Mouse (Mus musculus): ENCODE data around the gene Pigv. TPM values are rescaled to one million over a fixed set of nuclear protein-coding genes. Genes with fewer than 3 reads are reported as not detected.

Gene Pigv
- polyA plus RNA-seq, 1 experiment from 2014 or later = 16.9 TPM

DNA sequence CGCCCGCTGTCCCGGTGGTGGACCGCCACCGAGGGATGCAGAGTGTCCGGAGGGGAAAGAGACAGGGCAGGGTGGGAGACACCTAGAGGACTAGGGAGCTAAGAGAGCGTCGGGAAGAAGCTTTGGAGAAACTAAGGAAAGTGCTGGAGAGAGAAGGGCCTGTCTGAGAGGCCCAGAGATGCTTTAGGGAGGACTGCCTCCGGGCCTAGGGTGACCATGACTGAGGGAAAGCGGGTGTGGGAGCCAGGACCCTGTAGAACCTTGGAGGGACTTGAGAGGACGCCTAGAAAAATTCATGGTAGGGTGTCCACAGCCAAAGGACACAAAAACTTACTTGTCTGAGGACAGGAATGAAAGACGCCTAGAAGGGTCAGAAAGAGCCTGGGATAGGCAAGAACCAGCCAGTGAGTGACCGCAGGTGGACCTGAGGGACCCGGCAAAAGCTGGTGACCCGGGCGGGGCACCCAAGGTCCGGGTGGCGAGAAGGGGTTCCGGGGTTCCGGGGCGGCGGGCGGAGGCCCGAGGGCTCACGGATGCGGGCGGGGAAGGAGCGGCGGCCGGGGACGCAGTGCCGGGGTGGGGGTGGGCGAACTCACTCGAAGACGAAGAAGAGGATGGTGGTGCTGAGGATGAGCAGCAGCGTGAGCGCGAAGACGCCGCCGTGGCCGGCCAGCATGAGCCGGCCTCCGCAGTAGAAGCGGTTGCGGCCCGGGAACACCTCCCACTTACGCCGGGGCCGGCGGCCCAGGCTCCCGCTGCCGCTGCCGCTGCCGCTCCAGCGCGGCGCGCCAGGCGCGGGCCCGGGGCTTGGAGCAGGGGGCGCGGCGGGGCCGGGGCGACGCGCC lies 39.7 kb downstream of the Pigv start:
- Histone ChIP-seq H3K36me3 (no peaks in the 10 kb centered on the region), H3K4me3 (replicated peaks) (peak overlapping the region; percentile 77), H3K27me3 (replicated peaks) (no peaks in the 10 kb centered on the region), H3K4me1 (replicated peaks) (peaks cover 10% of the 10 kb centered on the region), H3K9ac (peak overlapping the region; percentile 86), H3K9me3 (no peaks in the 10 kb centered on the region), H3K4me2 (replicated peaks) (peak overlapping the region; percentile 89), H3K27ac (peak overlapping the region; percentile 74)
- 3% methylated on average over 56 of the region's 69 CpGs for WGBS
- ATAC-seq = peak; percentile 86

DNA sequence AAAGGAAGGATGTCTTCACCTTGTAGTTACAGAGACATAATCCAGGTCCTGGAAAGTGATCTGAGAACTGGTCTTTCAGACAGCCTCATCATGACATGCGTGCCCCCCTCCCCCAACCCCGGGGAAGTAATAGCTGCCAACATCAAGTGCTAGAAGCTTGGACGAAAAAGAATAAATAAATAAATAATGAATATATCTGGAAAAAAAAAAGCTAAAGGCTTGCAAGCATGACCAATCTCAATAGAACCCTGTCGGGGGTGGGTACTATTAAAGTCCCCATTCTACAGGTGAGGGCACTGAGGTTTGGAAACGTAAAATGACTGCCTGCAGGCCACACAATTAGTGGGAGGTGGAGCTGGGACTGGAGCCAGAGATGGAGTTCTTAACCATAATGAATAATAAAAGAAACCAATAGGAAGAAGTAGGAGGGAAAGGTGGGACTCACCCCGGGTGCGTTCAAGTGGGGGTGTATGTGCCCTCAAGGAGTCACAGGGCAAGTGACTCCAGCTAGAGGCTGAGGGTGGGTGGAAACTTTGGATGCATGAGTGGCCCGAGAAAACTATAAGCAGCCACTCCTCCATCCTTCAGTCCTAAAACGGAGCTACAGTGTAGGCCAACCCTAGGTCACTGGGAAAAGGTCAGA lies 40.6 kb downstream of the Pigv start:
- H3K27ac ChIP-seq = no peak overlapping the region; the same call in 1 of the 2 replicates
- peaks cover 10% of the 10 kb centered on the region for H3K4me1 ChIP-seq (replicated peaks)
- peak overlapping the region; percentile 77 for H3K4me3 ChIP-seq (replicated peaks)
- peak overlapping the region; percentile 89 for H3K4me2 ChIP-seq (replicated peaks)
- no peaks in the 10 kb centered on the region for H3K36me3 ChIP-seq
- no peak for ATAC-seq
- H3K9me3 ChIP-seq = no peaks in the 10 kb centered on the region
- no peaks in the 10 kb centered on the region for H3K27me3 ChIP-seq (replicated peaks)
- H3K9ac ChIP-seq = peak overlapping the region; percentile 86
- 43% methylated on average over 9 of the region's 9 CpGs for WGBS

DNA sequence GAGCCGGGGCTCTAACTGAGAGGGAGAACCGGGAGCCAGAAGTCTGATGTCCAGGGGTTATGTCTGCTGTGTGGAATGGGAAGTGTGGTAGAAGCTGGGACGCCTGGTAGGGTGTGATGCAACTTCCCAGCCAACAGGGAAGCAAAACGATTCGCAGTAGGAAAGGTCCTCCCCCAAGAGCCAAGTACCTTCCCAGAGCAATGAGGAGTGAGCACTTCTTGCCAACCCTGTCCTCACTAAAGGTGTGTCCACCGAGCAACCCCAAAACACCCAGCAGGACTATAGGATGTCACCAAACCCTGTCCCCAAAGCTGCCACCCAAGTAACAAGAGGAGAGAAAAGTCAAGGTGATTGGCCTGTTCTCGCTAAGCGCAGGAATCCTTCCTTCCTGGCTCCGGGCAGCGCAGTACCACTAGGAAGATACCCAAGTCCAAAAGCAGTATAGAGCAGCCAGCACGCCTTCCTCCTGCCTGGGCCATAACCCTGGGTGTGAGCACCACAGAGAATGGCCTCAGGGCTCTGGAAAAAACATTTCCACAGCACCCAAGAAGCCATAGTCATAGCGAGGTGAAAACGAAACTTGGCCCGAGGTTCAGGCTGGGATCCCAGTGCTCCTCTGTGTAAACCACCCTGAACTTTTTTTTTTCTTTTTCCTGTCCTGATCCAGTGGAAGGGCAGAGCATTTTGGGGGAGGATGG lies 41.2 kb downstream of the Pigv start:
- ATAC-seq = no peak
- no peak overlapping the region for H3K9ac ChIP-seq
- no peaks in the 10 kb centered on the region for H3K9me3 ChIP-seq
- no peaks in the 10 kb centered on the region for H3K27me3 ChIP-seq (replicated peaks)
- peak overlapping the region; percentile 89 for H3K4me2 ChIP-seq (replicated peaks)
- no peaks in the 10 kb centered on the region for H3K36me3 ChIP-seq
- H3K27ac ChIP-seq = no peak overlapping the region
- peaks cover 10% of the 10 kb centered on the region for H3K4me1 ChIP-seq (replicated peaks)
- WGBS = 74% methylated on average over 14 of the region's 14 CpGs
- H3K4me3 ChIP-seq (replicated peaks) = no peak overlapping the region

GRCm38 (mm10) chr4:133630326-133630920 lies 42.0 kb downstream of the Pigv start:
- no peak overlapping the region for H3K4me3 ChIP-seq (replicated peaks)
- peaks cover 10% of the 10 kb centered on the region for H3K4me1 ChIP-seq (replicated peaks)
- no peaks in the 10 kb centered on the region for H3K27me3 ChIP-seq (replicated peaks)
- no peak overlapping the region for H3K4me2 ChIP-seq (replicated peaks)
- H3K36me3 ChIP-seq = no peaks in the 10 kb centered on the region
- H3K9me3 ChIP-seq = no peaks in the 10 kb centered on the region
- ATAC-seq = no peak
- no peak overlapping the region for H3K27ac ChIP-seq
- no peak overlapping the region for H3K9ac ChIP-seq
- 88% methylated on average over 8 of the region's 8 CpGs for WGBS

GRCm38 (mm10) chr4:133629191-133629590 lies 43.3 kb downstream of the Pigv start:
- Histone ChIP-seq H3K36me3 (0 out of 2 replicates have a peak, but pooled peaks cover 3% of the 10 kb centered on the region), H3K4me1 (replicated peaks) (peaks cover 10% of the 10 kb centered on the region), H3K27me3 (replicated peaks) (no peaks in the 10 kb centered on the region), H3K4me3 (replicated peaks) (no peak overlapping the region), H3K9me3 (no peaks in the 10 kb centered on the region), H3K4me2 (replicated peaks) (no peak overlapping the region), H3K9ac (no peak overlapping the region), H3K27ac (no peak overlapping the region)
- ATAC-seq = no peak
- 82% methylated on average over 7 of the region's 7 CpGs for WGBS

DNA sequence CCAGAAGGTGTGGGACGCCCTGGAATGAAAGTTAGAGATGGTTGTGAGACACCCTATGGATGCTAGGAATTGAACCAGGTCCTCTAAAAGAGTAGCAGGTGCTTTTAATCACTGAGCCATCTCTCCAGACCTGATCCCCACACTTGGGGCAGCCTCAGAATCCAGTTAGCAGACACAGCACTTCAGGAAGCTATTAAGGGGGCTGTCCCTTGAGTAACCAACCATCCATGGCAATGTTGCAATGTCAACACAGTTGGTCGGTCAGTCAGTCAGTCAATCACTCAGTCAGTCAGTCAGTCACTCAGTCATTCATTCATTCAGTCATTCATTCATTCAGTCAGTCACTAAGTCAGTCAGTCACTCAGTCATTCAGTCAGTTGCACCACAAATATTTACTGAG lies 43.9 kb downstream of the Pigv start:
- 0 out of 2 replicates have a peak, but pooled peaks cover 3% of the 10 kb centered on the region for H3K36me3 ChIP-seq
- no peak overlapping the region for H3K9ac ChIP-seq
- no peaks in the 10 kb centered on the region for H3K9me3 ChIP-seq
- WGBS = 79% methylated on average over 2 of the region's 2 CpGs
- peaks cover 10% of the 10 kb centered on the region for H3K4me1 ChIP-seq (replicated peaks)
- no peak overlapping the region for H3K4me2 ChIP-seq (replicated peaks)
- no peak for ATAC-seq
- no peaks in the 10 kb centered on the region for H3K27me3 ChIP-seq (replicated peaks)
- no peak overlapping the region for H3K4me3 ChIP-seq (replicated peaks)
- H3K27ac ChIP-seq = no peak overlapping the region

DNA sequence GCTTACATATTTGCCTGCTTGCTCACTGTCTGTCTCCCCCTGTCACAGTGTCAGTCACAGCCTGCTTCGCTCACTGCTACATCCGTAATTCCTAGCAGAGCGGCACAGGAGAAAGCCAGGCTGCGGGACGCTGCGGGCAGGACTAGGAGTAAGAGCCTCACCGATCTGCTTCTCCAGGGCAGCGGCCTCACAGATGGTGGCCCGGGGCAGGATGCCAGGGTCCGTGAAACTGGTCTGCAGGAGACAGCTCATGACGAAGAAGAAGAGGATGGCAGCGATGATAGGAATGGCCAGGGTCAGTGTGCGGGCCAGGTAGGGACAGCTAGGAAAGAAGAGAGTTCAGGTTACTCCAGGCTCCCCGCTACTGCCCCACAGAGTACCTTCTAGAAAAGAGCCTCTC lies 45.4 kb downstream of the Pigv start:
- H3K27ac ChIP-seq = no peak overlapping the region

GRCm38 (mm10) chr4:133626621-133627020 lies 45.8 kb downstream of the Pigv start:
- Histone ChIP-seq H3K27me3 (replicated peaks) (no peaks in the 10 kb centered on the region), H3K4me2 (replicated peaks) (no peak overlapping the region), H3K9ac (no peak overlapping the region), H3K27ac (no peak overlapping the region), H3K36me3 (0 out of 2 replicates have a peak, but pooled peaks cover 3% of the 10 kb centered on the region), H3K9me3 (no peaks in the 10 kb centered on the region), H3K4me1 (replicated peaks) (no peaks in the 10 kb centered on the region; the same call in 1 of the 2 replicates), H3K4me3 (replicated peaks) (no peak overlapping the region)
- no peak for ATAC-seq
- WGBS = 93% methylated on average over 9 of the region's 9 CpGs

More for the DNA sequence above, 45.4 kb downstream of the Pigv start:
- H3K27me3 ChIP-seq (replicated peaks) = no peaks in the 10 kb centered on the region
- 0 out of 2 replicates have a peak, but pooled peaks cover 3% of the 10 kb centered on the region for H3K36me3 ChIP-seq
- no peak for ATAC-seq
- H3K9ac ChIP-seq = no peak overlapping the region
- no peak overlapping the region for H3K4me3 ChIP-seq (replicated peaks)
- H3K4me2 ChIP-seq (replicated peaks) = no peak overlapping the region
- H3K9me3 ChIP-seq = no peaks in the 10 kb centered on the region
- H3K4me1 ChIP-seq (replicated peaks) = peaks cover 3% of the 10 kb centered on the region
- 96% methylated on average over 14 of the region's 14 CpGs for WGBS

GRCm38 (mm10) chr4:133626221-133626620 lies 46.2 kb downstream of the Pigv start:
- no peak for ATAC-seq
- Histone ChIP-seq H3K4me3 (replicated peaks) (no peak overlapping the region), H3K27ac (0 out of 2 replicates have a peak overlapping the region, but pooled peaks have one; percentile 3), H3K36me3 (0 out of 2 replicates have a peak, but pooled peaks cover 3% of the 10 kb centered on the region), H3K4me1 (replicated peaks) (no peaks in the 10 kb centered on the region; the same call in 1 of the 2 replicates), H3K9ac (no peak overlapping the region), H3K4me2 (replicated peaks) (no peak overlapping the region), H3K9me3 (no peaks in the 10 kb centered on the region), H3K27me3 (replicated peaks) (no peaks in the 10 kb centered on the region)
- WGBS = 74% methylated on average over 5 of the region's 5 CpGs

GRCm38 (mm10) chr4:133625621-133626071 lies 46.8 kb downstream of the Pigv start:
- ATAC-seq = 0 out of 2 replicates have a peak, but pooled peaks have one; percentile 23
- 0 out of 2 replicates have a peak overlapping the region, but pooled peaks have one; percentile 3 for H3K27ac ChIP-seq
- H3K4me3 ChIP-seq (replicated peaks) = no peak overlapping the region
- no peak overlapping the region for H3K4me2 ChIP-seq (replicated peaks)
- WGBS = 73% methylated on average over 11 of the region's 11 CpGs
- no peak overlapping the region for H3K9ac ChIP-seq
- H3K9me3 ChIP-seq = no peaks in the 10 kb centered on the region
- H3K4me1 ChIP-seq (replicated peaks) = no peaks in the 10 kb centered on the region
- 0 out of 2 replicates have a peak, but pooled peaks cover 3% of the 10 kb centered on the region for H3K36me3 ChIP-seq
- H3K27me3 ChIP-seq (replicated peaks) = no peaks in the 10 kb centered on the region

- no peak overlapping the region for H3K9ac ChIP-seq
- no peak overlapping the region for H3K4me3 ChIP-seq (replicated peaks)
- 88% methylated on average over 7 of the region's 7 CpGs for WGBS
- no peak overlapping the region for H3K27ac ChIP-seq
- no peak for ATAC-seq
- H3K9me3 ChIP-seq = no peaks in the 10 kb centered on the region
- no peaks in the 10 kb centered on the region for H3K4me1 ChIP-seq (replicated peaks)
- no peaks in the 10 kb centered on the region for H3K27me3 ChIP-seq (replicated peaks)
- H3K4me2 ChIP-seq (replicated peaks) = no peak overlapping the region
- 0 out of 2 replicates have a peak, but pooled peaks cover 3% of the 10 kb centered on the region for H3K36me3 ChIP-seq
These were observed 47.6 kb downstream of the Pigv start for GRCm38 (mm10) chr4:133624830-133625229.
